Mouse (Mus musculus) cerebellum, adult 2 months (tissue): ENCODE measurements around the gene Rgs16.

Experiments
- CTCF ChIP-seq: fragments of 200-500 bp; IDR thresholded peaks from 2 replicates; pipeline ENCODE4 v1.5.1; 2011; ENCODE audit warnings: low read depth, mild to moderate bottlenecking, control low read depth, low read length, moderate library complexity, borderline replicate concordance; ENCODE audit not compliant: insufficient read depth
- POLR2A ChIP-seq: fragments of 200-500 bp; IDR thresholded peaks from 2 replicates; pipeline ENCODE4 v1.6.1; 2011; ENCODE audit warnings: low read length, control low read depth, borderline replicate concordance; ENCODE audit not compliant: insufficient read depth

- TF ChIP-seq POLR2A, result no peak
- no peak for TF ChIP-seq CTCF
Measured at GRCm38 (mm10) chr1:153720935-153721334, 19.2 kb upstream of the Rgs16 start.
